Mouse (Mus musculus) kidney, postnatal 4 days (tissue): ENCODE data around the gene Tmtc4.
A peak's percentile ranks its signal among the peaks of the same experiment; 100 is the strongest.

ENCODE experiments used
- DNase-seq, 2 experiments: peaks; one replicate each; pipeline ENCODE4 v3.0.0; 2021; ENCODE audit warnings: mixed read lengths in 2 of 2

Gene Tmtc4

GRCm38 (mm10) chr14:122983226-122984215 is at the start of gene Tmtc4:
Tmtc4 (minus strand) TSS chr14:122984035.
- DNase-seq = peak; percentile 95 to 97

- DNase-seq = no peak
Observed at GRCm38 (mm10) chr14:123032435-123032834, 48.6 kb upstream of the Tmtc4 start.

GRCm38 (mm10) chr14:123027876-123028275 is 44.0 kb upstream of the Tmtc4 start:
- DNase-seq = peak in 1 of 2 experiments; percentile 10

- no peak for DNase-seq
Observed at GRCm38 (mm10) chr14:123022981-123023380, 39.1 kb upstream of the Tmtc4 start.

GRCm38 (mm10) chr14:123016310-123016709 is 32.5 kb upstream of the Tmtc4 start:
- no peak for DNase-seq

- DNase-seq = no peak
Observed at GRCm38 (mm10) chr14:123015687-123016086, 31.9 kb upstream of the Tmtc4 start.

GRCm38 (mm10) chr14:123009108-123010018 is 25.5 kb upstream of the Tmtc4 start:
- DNase-seq = no peak

GRCm38 (mm10) chr14:123008672-123009071 is 24.8 kb upstream of the Tmtc4 start:
- DNase-seq = no peak

- DNase-seq = no peak
Observed at GRCm38 (mm10) chr14:123003715-123004114, 19.9 kb upstream of the Tmtc4 start.

GRCm38 (mm10) chr14:123001391-123001790 is 17.6 kb upstream of the Tmtc4 start:
- no peak for DNase-seq

- DNase-seq = no peak
Observed at GRCm38 (mm10) chr14:122997465-122997864, 13.6 kb upstream of the Tmtc4 start.

- DNase-seq = no peak
Observed at GRCm38 (mm10) chr14:122993935-122994334, 10.1 kb upstream of the Tmtc4 start.

GRCm38 (mm10) chr14:122992937-122993336 is 9.1 kb upstream of the Tmtc4 start:
- no peak for DNase-seq

GRCm38 (mm10) chr14:122990521-122991052 is 6.8 kb upstream of the Tmtc4 start:
- DNase-seq = no peak

GRCm38 (mm10) chr14:122986404-122986803 is 2.6 kb upstream of the Tmtc4 start:
- DNase-seq = no peak

- peak; percentile 78 to 89 for DNase-seq
Observed at GRCm38 (mm10) chr14:122982571-122983225, 1.1 kb downstream of the Tmtc4 start.

GRCm38 (mm10) chr14:122981831-122982485 is 1.9 kb downstream of the Tmtc4 start:
- no peak for DNase-seq

GRCm38 (mm10) chr14:122978871-122979270 is 5.0 kb downstream of the Tmtc4 start:
- DNase-seq = no peak

- no peak for DNase-seq
Observed at GRCm38 (mm10) chr14:122977797-122978140, 6.1 kb downstream of the Tmtc4 start.

- DNase-seq = no peak
Observed at GRCm38 (mm10) chr14:122977056-122977796, 6.6 kb downstream of the Tmtc4 start.
